Mouse (Mus musculus) cerebellum, adult 8-10 months (tissue): Measurements from ENCODE around the gene Htr6.

Source experiments
- DNase-seq: peaks from one replicate; pipeline ENCODE4 v3.0.0; 2022

The Htr6 gene

GRCm38 (mm10) chr4:139086037-139086436 lies 10.7 kb upstream of the Htr6 start:
- peak; percentile 82 for DNase-seq

GRCm38 (mm10) chr4:139085337-139085736 lies 10.0 kb upstream of the Htr6 start:
- DNase-seq: no peak

- no peak for DNase-seq
Observed at GRCm38 (mm10) chr4:139082790-139083564, 7.6 kb upstream of the Htr6 start.

- peak; percentile 38 for DNase-seq
Observed at GRCm38 (mm10) chr4:139081270-139081931, 6.0 kb upstream of the Htr6 start.

GRCm38 (mm10) chr4:139080259-139080658 lies 4.9 kb upstream of the Htr6 start:
- DNase-seq: no peak

- DNase-seq: no peak
Observed at GRCm38 (mm10) chr4:139079439-139079838, 4.1 kb upstream of the Htr6 start.

- DNase-seq: no peak
Observed at GRCm38 (mm10) chr4:139078726-139079125, 3.4 kb upstream of the Htr6 start.

- no peak for DNase-seq
Observed at GRCm38 (mm10) chr4:139078313-139078712, 2.9 kb upstream of the Htr6 start.

GRCm38 (mm10) chr4:139075915-139076314 lies 545 bp upstream of the Htr6 start:
- DNase-seq: no peak

GRCm38 (mm10) chr4:139074060-139074459 lies 1.3 kb downstream of the Htr6 start:
- DNase-seq: no peak

- no peak for DNase-seq
Observed at GRCm38 (mm10) chr4:139068287-139068686, 7.1 kb downstream of the Htr6 start.

- no peak for DNase-seq
Observed at GRCm38 (mm10) chr4:139064831-139065230, 10.5 kb downstream of the Htr6 start.

GRCm38 (mm10) chr4:139059569-139059968 lies 15.8 kb downstream of the Htr6 start:
- DNase-seq: no peak

GRCm38 (mm10) chr4:139058029-139058428 lies 17.3 kb downstream of the Htr6 start:
- DNase-seq: no peak

- no peak for DNase-seq
Observed at GRCm38 (mm10) chr4:139057291-139057690, 18.1 kb downstream of the Htr6 start.

GRCm38 (mm10) chr4:139055744-139056143 lies 19.6 kb downstream of the Htr6 start:
- no peak for DNase-seq

GRCm38 (mm10) chr4:139055336-139055735 lies 20.0 kb downstream of the Htr6 start:
- DNase-seq: peak; percentile 29

GRCm38 (mm10) chr4:139054300-139054923 lies 21.0 kb downstream of the Htr6 start:
- no peak for DNase-seq

GRCm38 (mm10) chr4:139053391-139053790 lies 22.0 kb downstream of the Htr6 start:
- no peak for DNase-seq

GRCm38 (mm10) chr4:139052796-139053195 lies 22.6 kb downstream of the Htr6 start:
- no peak for DNase-seq

- DNase-seq: no peak
Observed at GRCm38 (mm10) chr4:139048518-139048917, 26.9 kb downstream of the Htr6 start.

GRCm38 (mm10) chr4:139046354-139046753 lies 29.0 kb downstream of the Htr6 start:
- no peak for DNase-seq

GRCm38 (mm10) chr4:139044566-139044965 lies 30.8 kb downstream of the Htr6 start:
- DNase-seq: no peak

- DNase-seq: no peak
Observed at GRCm38 (mm10) chr4:139043600-139043999, 31.8 kb downstream of the Htr6 start.
